Mouse (Mus musculus) forebrain, embryonic 15.5 days (tissue): ENCODE measurements at regions not wholly inside any gene's neighbourhood (a gene's known extent, or its start where the extent isn't known, plus 50 kb on each side); places are given as distances from the start of the nearest gene placed in this dataset.

Experiments
- ATAC-seq: fragments of 200-750 bp; cut with Nextera tagmentation; replicated peaks from 2 replicates; pipeline ENCODE4 v1.8.0; 2017; ENCODE audit warnings: mild to moderate bottlenecking, moderate TSS enrichment, moderate library complexity
- H3K27ac ChIP-seq: fragments of 300-500 bp; sonication (generic); replicated peaks from 2 replicates; pipeline ENCODE4 v1.5.1; 2015; ENCODE audit warnings: mild to moderate bottlenecking, inconsistent platforms
- H3K27me3 ChIP-seq: fragments of 300-500 bp; sonication (generic); 2 replicates; pipeline ENCODE4 v1.6.1; 2015; ENCODE audit warnings: inconsistent platforms
- H3K36me3 ChIP-seq: fragments of 300-500 bp; sonication (generic); 2 replicates; pipeline ENCODE4 v1.6.1; 2015; ENCODE audit warnings: mild to moderate bottlenecking, inconsistent platforms
- H3K4me1 ChIP-seq: fragments of 300-500 bp; sonication (generic); 2 replicates; pipeline ENCODE4 v1.6.1; 2015; ENCODE audit warnings: inconsistent platforms
- H3K4me2 ChIP-seq: fragments of 300-500 bp; sonication (generic); replicated peaks from 2 replicates; pipeline ENCODE4 v1.6.1; 2015; ENCODE audit warnings: mild to moderate bottlenecking, inconsistent platforms
- H3K4me3 ChIP-seq: fragments of 300-500 bp; sonication (generic); 2 replicates; pipeline ENCODE4 v1.5.1; 2015; ENCODE audit warnings: mild to moderate bottlenecking, inconsistent platforms
- H3K9ac ChIP-seq: fragments of 300-500 bp; sonication (generic); replicated peaks from 2 replicates; pipeline ENCODE4 v1.6.1; 2015; ENCODE audit warnings: mild to moderate bottlenecking, inconsistent platforms
- H3K9me3 ChIP-seq: fragments of 300-500 bp; sonication (generic); 2 replicates; pipeline ENCODE4 v1.6.1; 2016; ENCODE audit warnings: inconsistent platforms
- WGBS: fragments of 180-500 bp; shearing (Covaris S2); methylation state at CpG from one replicate; pipeline ENCODE4 v1.1.7; 2015; ENCODE audit warnings: mixed read lengths; 5-methylcytosine and 5-hydroxymethylcytosine counted together

- 76% methylated on average over 4 of the region's 4 CpGs for WGBS
- H3K4me2 ChIP-seq: no peak overlapping the region
- H3K4me3 ChIP-seq: no peak overlapping the region
- H3K4me1 ChIP-seq: no peaks in the 10 kb centered on the region
- no peak for ATAC-seq
- no peaks in the 10 kb centered on the region for H3K9me3 ChIP-seq
- H3K9ac ChIP-seq: no peak overlapping the region
- no peaks in the 10 kb centered on the region for H3K36me3 ChIP-seq
- no peaks in the 10 kb centered on the region for H3K27me3 ChIP-seq
- no peak overlapping the region for H3K27ac ChIP-seq
These were observed 214.3 kb downstream of the Gm9195 start for GRCm38 (mm10) chr14:72277309-72277708.

- H3K9ac ChIP-seq: no peak overlapping the region
- WGBS: 34% methylated on average over 2 of the region's 2 CpGs
- no peaks in the 10 kb centered on the region for H3K9me3 ChIP-seq
- no peak overlapping the region for H3K27ac ChIP-seq
- H3K4me3 ChIP-seq: no peak overlapping the region
- no peak for ATAC-seq
- H3K4me1 ChIP-seq: no peaks in the 10 kb centered on the region
- H3K36me3 ChIP-seq: no peaks in the 10 kb centered on the region
- no peak overlapping the region for H3K4me2 ChIP-seq
- H3K27me3 ChIP-seq: no peaks in the 10 kb centered on the region
These were observed 232.4 kb downstream of the Gm9195 start for GRCm38 (mm10) chr14:72259255-72259654.

GRCm38 (mm10) chr14:72241872-72242271 lies 249.8 kb downstream of the Gm9195 start:
- Histone ChIP-seq H3K4me3 (no peak overlapping the region), H3K9ac (no peak overlapping the region), H3K4me2 (no peak overlapping the region), H3K27me3 (no peaks in the 10 kb centered on the region), H3K27ac (no peak overlapping the region), H3K4me1 (peaks cover 8% of the 10 kb centered on the region), H3K9me3 (no peaks in the 10 kb centered on the region), H3K36me3 (no peaks in the 10 kb centered on the region)
- WGBS: 72% methylated on average over 4 of the region's 4 CpGs
- ATAC-seq: no peak

GRCm38 (mm10) chr14:72240272-72240671 lies 251.4 kb downstream of the Gm9195 start:
- Histone ChIP-seq H3K4me3 (no peak overlapping the region), H3K9me3 (no peaks in the 10 kb centered on the region), H3K4me1 (peaks cover 8% of the 10 kb centered on the region), H3K27ac (no peak overlapping the region), H3K4me2 (no peak overlapping the region), H3K9ac (no peak overlapping the region), H3K36me3 (no peaks in the 10 kb centered on the region), H3K27me3 (no peaks in the 10 kb centered on the region)
- 30% methylated on average over 4 of the region's 4 CpGs for WGBS
- peak; percentile 58; the same call in 1 of the 2 replicates for ATAC-seq

GRCm38 (mm10) chr14:72238344-72238743 lies 253.3 kb downstream of the Gm9195 start:
- H3K27me3 ChIP-seq: no peaks in the 10 kb centered on the region
- H3K9me3 ChIP-seq: no peaks in the 10 kb centered on the region
- H3K4me3 ChIP-seq: no peak overlapping the region
- no peak overlapping the region for H3K27ac ChIP-seq
- no peak overlapping the region for H3K9ac ChIP-seq
- no peak for ATAC-seq
- peaks cover 8% of the 10 kb centered on the region for H3K4me1 ChIP-seq
- H3K36me3 ChIP-seq: no peaks in the 10 kb centered on the region
- no peak overlapping the region for H3K4me2 ChIP-seq
- WGBS: 96% methylated on average over 4 of the region's 4 CpGs

GRCm38 (mm10) chr14:72234234-72235075 lies 257.2 kb downstream of the Gm9195 start:
- Histone ChIP-seq H3K27ac (no peak overlapping the region), H3K4me3 (no peak overlapping the region), H3K27me3 (no peaks in the 10 kb centered on the region), H3K4me1 (no peaks in the 10 kb centered on the region), H3K4me2 (no peak overlapping the region), H3K9me3 (no peaks in the 10 kb centered on the region), H3K9ac (no peak overlapping the region), H3K36me3 (no peaks in the 10 kb centered on the region)
- ATAC-seq: 0 out of 2 replicates have a peak, but pooled peaks have one; percentile 38
- 82% methylated on average over 6 of the region's 6 CpGs for WGBS

- H3K4me3 ChIP-seq: no peak overlapping the region
- ATAC-seq: no peak
These were observed 263.8 kb downstream of the Gm9195 start for GRCm38 (mm10) chr14:72227853-72228252.

GRCm38 (mm10) chr14:72227441-72227840 lies 264.2 kb downstream of the Gm9195 start:
- Histone ChIP-seq H3K4me1 (peaks cover 7% of the 10 kb centered on the region; the same call in 1 of the 2 replicates), H3K9ac (no peak overlapping the region), H3K4me3 (no peak overlapping the region), H3K27ac (no peak overlapping the region), H3K9me3 (no peaks in the 10 kb centered on the region), H3K27me3 (no peaks in the 10 kb centered on the region), H3K36me3 (no peaks in the 10 kb centered on the region), H3K4me2 (no peak overlapping the region)
- no peak for ATAC-seq
- WGBS: 36% methylated on average over 1 of the region's 1 CpGs

More at GRCm38 (mm10) chr14:72227853-72228252, 263.8 kb downstream of the Gm9195 start:
- Histone ChIP-seq H3K4me1 (peaks cover 7% of the 10 kb centered on the region; the same call in 1 of the 2 replicates), H3K9ac (no peak overlapping the region), H3K36me3 (no peaks in the 10 kb centered on the region), H3K4me2 (no peak overlapping the region), H3K27me3 (no peaks in the 10 kb centered on the region), H3K9me3 (no peaks in the 10 kb centered on the region), H3K27ac (no peak overlapping the region)
- 51% methylated on average over 5 of the region's 5 CpGs for WGBS

GRCm38 (mm10) chr14:72226946-72227345 lies 264.7 kb downstream of the Gm9195 start:
- ATAC-seq: no peak
- 58% methylated on average over 1 of the region's 1 CpGs for WGBS
- no peaks in the 10 kb centered on the region for H3K36me3 ChIP-seq
- H3K9ac ChIP-seq: no peak overlapping the region
- H3K27ac ChIP-seq: no peak overlapping the region
- H3K4me2 ChIP-seq: no peak overlapping the region
- no peaks in the 10 kb centered on the region for H3K27me3 ChIP-seq
- H3K4me1 ChIP-seq: peaks cover 7% of the 10 kb centered on the region; the same call in 1 of the 2 replicates
- no peaks in the 10 kb centered on the region for H3K9me3 ChIP-seq
- no peak overlapping the region for H3K4me3 ChIP-seq

- ATAC-seq: no peak
- no peak overlapping the region for H3K27ac ChIP-seq
- no peaks in the 10 kb centered on the region for H3K9me3 ChIP-seq
- H3K27me3 ChIP-seq: no peaks in the 10 kb centered on the region
- H3K4me3 ChIP-seq: no peak overlapping the region
- H3K9ac ChIP-seq: no peak overlapping the region
- H3K4me2 ChIP-seq: no peak overlapping the region
- H3K36me3 ChIP-seq: no peaks in the 10 kb centered on the region
- peaks cover 5% of the 10 kb centered on the region; the same call in 1 of the 2 replicates for H3K4me1 ChIP-seq
- 49% methylated on average over 2 of the region's 2 CpGs for WGBS
These were observed 268.8 kb downstream of the Gm9195 start for GRCm38 (mm10) chr14:72222836-72223235.

- Histone ChIP-seq H3K36me3 (no peaks in the 10 kb centered on the region), H3K27ac (no peak overlapping the region), H3K4me1 (no peaks in the 10 kb centered on the region), H3K4me2 (no peak overlapping the region), H3K9ac (no peak overlapping the region), H3K9me3 (no peaks in the 10 kb centered on the region), H3K4me3 (no peak overlapping the region), H3K27me3 (no peaks in the 10 kb centered on the region)
- 95% methylated on average over 6 of the region's 6 CpGs for WGBS
- no peak for ATAC-seq
These were observed 272.1 kb downstream of the Gm9195 start for GRCm38 (mm10) chr14:72219523-72219922.

GRCm38 (mm10) chr14:72200307-72200706 lies 291.3 kb downstream of the Gm9195 start:
- no peaks in the 10 kb centered on the region for H3K4me1 ChIP-seq
- H3K9me3 ChIP-seq: no peaks in the 10 kb centered on the region
- no peak overlapping the region for H3K4me2 ChIP-seq
- no peak overlapping the region for H3K27ac ChIP-seq
- 64% methylated on average over 3 of the region's 3 CpGs for WGBS
- no peaks in the 10 kb centered on the region for H3K27me3 ChIP-seq
- H3K4me3 ChIP-seq: no peak overlapping the region
- no peaks in the 10 kb centered on the region for H3K36me3 ChIP-seq
- H3K9ac ChIP-seq: no peak overlapping the region
- ATAC-seq: no peak

GRCm38 (mm10) chr14:72199900-72200299 lies 291.7 kb downstream of the Gm9195 start:
- Histone ChIP-seq H3K27me3 (no peaks in the 10 kb centered on the region), H3K4me3 (no peak overlapping the region), H3K27ac (no peak overlapping the region), H3K9ac (no peak overlapping the region), H3K4me2 (no peak overlapping the region), H3K9me3 (no peaks in the 10 kb centered on the region), H3K36me3 (no peaks in the 10 kb centered on the region), H3K4me1 (no peaks in the 10 kb centered on the region)
- ATAC-seq: no peak
